Mouse (Mus musculus) megakaryocyte, embryonic 14.5 days (primary cell): ENCODE measurements around the gene Baiap2. TPM values are rescaled to one million over a fixed set of nuclear protein-coding genes. Genes with fewer than 3 reads are reported as not detected.

ENCODE experiments used
- H3K27me3 ChIP-seq: replicated peaks from 2 replicates; pipeline ENCODE3; 2012; ENCODE audit warnings: inconsistent platforms
- H3K36me3 ChIP-seq: replicated peaks from 2 replicates; pipeline ENCODE3; 2012; ENCODE audit warnings: low read length, inconsistent platforms, mixed read lengths
- H3K4me1 ChIP-seq: 2 replicates; pipeline ENCODE4 v1.6.1; 2012; ENCODE audit warnings: inconsistent platforms
- H3K4me3 ChIP-seq: replicated peaks from 2 replicates; pipeline ENCODE3; 2012; ENCODE audit warnings: moderate library complexity, mild to moderate bottlenecking, inconsistent platforms
- H3K9me3 ChIP-seq: 2 replicates; pipeline ENCODE4 v1.6.1; 2012; ENCODE audit warnings: inconsistent platforms
- FLI1 ChIP-seq: IDR thresholded peaks from 2 replicates; pipeline ENCODE4 v1.6.1; 2012; ENCODE audit warnings: low read length, inconsistent platforms, mixed read lengths
- GATA1 ChIP-seq: IDR thresholded peaks from 3 replicates; pipeline ENCODE4 v1.6.1; 2012; ENCODE audit warnings: mixed read lengths, low read length, inconsistent platforms, borderline replicate concordance
- polyA plus RNA-seq: library from polyadenylated mRNA; stranded (reverse); fragments of >175 nt; gene quantifications from 2 replicates; pipeline ENCODE4 v1.2.3, GENCODE M21; 2012; ENCODE audit warnings: low replicate concordance; ENCODE audit not compliant: insufficient read depth

Gene Baiap2
- polyA plus RNA-seq, 1 experiment: 62.9 TPM

DNA sequence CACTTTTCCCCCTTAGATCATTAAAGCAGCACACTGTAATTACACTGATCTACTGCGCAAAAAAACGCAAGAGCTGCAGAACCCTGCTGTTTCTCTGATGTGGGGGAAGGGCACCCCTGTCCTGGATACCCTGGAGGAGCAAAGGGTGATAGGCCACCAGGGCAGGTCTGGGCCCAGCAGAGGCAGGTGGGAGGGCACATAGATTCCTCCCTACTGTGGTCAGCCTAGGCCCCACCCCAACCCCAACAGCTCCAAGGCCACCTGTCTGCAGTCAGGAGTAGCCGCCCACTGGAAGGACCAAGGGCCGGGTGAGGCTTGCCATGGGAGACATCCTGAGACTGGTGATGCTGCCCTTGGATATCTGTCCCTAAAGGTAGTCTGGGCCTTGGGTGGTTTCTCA is 102.8 kb downstream of the Baiap2 start:
- no peak for TF ChIP-seq FLI1
- TF ChIP-seq GATA1: no peak
- H3K9me3 ChIP-seq: no peaks in the 10 kb centered on the region

DNA sequence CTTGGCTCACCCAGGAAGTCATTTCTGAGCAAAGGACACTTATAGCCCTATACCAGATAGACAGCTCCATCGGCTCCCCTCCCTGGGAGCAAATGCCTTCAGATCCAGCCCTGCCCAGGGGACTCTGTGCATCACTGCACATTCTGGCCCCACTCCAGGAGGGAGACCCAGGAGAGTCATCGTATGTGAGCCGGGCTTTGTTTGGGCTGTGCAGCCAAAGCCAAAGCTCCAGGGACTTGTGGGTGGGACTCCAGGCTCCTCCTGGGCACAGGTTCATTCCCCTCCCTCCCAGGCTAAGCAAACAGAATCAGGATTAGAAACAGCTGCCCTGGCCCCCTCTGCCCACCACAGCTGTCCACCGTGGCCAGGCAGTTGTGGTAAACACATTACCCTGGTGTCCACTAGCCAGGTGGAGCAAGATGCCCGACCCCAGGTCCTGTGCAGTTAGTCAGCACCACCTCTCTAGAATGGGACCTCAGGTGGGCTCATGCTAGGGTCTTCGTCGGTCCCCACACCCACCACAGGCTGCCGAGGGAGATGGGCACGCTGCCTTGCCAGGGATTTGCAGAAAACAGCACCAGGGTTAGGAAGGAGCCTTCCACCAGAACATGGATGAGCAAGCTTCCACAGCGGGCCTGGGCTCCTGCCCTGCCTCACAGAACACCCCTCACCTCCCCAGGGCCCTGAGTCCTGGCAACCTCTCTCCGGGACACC is 103.4 kb downstream of the Baiap2 start:
- peaks cover 68% of the 10 kb centered on the region for H3K4me1 ChIP-seq
- no peak for TF ChIP-seq FLI1
- TF ChIP-seq GATA1: no peak
- H3K4me3 ChIP-seq: no peak overlapping the region
- H3K9me3 ChIP-seq: no peaks in the 10 kb centered on the region
- H3K27me3 ChIP-seq: peaks cover 68% of the 10 kb centered on the region
- H3K36me3 ChIP-seq: no peaks in the 10 kb centered on the region

More for the DNA sequence above, 102.8 kb downstream of the Baiap2 start:
- peaks cover 72% of the 10 kb centered on the region for H3K4me1 ChIP-seq
- no peak overlapping the region for H3K4me3 ChIP-seq
- no peaks in the 10 kb centered on the region for H3K36me3 ChIP-seq
- H3K27me3 ChIP-seq: peaks cover 62% of the 10 kb centered on the region

DNA sequence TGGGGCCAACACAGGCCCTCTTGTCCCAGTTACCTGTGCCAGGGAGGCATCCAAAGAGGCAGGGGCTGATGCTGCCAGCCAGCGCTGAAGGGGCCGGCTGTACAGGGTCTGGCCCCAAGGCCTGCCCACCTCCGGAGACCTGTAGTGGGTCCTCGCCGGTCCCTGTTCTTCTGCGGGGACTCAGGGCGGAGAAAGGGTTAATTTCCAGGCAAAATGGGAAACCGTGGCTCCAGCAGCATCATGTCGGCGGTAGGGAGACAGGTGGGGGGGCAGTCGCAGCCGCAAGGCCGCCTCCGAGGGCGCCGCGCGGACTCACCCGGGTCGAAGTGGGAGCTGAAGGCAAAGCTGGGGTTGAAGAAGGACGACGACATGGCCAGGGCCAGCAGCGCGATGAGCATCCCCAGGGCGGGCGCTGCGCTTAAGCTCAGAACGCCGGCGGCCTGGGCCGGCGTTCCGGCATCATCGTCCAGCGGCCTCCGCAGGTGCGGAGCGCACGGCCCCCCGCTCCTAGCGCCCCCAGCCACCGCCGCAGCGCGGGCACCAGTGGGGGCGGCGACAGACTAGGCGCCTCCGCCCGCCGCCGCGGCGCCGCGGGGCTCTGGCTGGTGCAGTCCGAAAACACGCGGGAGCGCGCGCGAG is 104.1 kb downstream of the Baiap2 start, which contains the start of gene Aatk:
Aatk (minus strand) TSS at position 615 of the 639 bp plus-strand sequence.
- Histone ChIP-seq H3K27me3 (peaks cover 75% of the 10 kb centered on the region), H3K4me1 (peaks cover 68% of the 10 kb centered on the region), H3K4me3 (peak within 1 kb of the TSS; percentile 85), H3K36me3 (no peaks in the 10 kb centered on the region), H3K9me3 (no peaks in the 10 kb centered on the region)
- TF ChIP-seq FLI1: no peak
- no peak for TF ChIP-seq GATA1

DNA sequence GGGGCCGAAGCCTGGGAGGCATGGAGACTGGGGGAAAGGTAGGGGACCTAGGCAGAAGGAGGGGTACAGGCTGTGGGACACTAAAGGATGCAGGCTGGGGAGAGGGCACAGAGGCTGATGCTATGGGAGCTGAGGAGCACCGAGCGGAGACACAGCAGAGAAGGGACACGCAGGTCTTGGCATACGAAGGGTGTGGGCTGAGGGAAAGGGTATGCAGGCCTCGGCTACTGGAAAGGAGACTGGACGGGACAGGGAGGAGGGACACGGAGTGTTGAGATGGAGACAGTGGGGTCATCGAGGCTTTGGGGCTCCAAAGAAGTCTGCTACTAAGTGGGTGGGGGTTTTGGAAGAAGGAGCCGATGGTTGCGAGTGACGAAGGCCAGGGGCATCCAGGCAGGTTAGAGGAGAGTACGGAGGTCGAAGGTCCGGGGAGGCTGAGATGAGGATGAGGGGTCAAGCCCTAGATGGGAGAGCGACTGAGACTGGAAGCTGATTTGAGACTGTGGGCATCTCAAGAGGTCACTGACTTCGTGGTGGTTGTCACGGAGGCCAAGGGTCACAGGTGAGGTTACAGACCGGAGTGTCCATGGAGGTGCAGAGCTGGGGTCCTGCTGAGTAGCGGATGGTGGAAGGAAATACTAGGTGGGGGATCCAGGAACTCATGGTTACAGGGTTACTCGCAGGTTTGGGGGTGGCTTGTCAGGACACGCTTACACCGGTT is 105.1 kb downstream of the Baiap2 start:
- Histone ChIP-seq H3K27me3 (peaks cover 83% of the 10 kb centered on the region), H3K4me1 (peaks cover 66% of the 10 kb centered on the region), H3K36me3 (no peaks in the 10 kb centered on the region), H3K9me3 (no peaks in the 10 kb centered on the region), H3K4me3 (peak overlapping the region; percentile 51)
- TF ChIP-seq GATA1 (no peak), FLI1 (no peak)

DNA sequence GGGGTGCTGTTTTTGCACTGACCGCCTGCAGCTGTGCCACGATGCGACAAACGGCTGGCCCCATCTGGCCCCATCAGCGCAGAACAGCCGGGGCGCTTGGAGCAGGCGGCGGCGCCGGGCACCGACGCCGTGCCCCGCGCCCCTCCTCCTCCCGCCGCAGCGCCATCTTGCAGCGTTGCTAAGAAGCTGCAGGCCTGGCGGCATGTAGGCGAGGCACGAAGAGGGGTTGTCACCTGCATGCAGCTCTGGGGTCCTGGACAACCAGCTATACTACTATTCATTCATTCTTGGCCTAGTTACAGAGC is 105.6 kb downstream of the Baiap2 start:
- Histone ChIP-seq H3K36me3 (no peaks in the 10 kb centered on the region), H3K4me1 (peaks cover 61% of the 10 kb centered on the region), H3K4me3 (no peak overlapping the region), H3K27me3 (peaks cover 88% of the 10 kb centered on the region), H3K9me3 (no peaks in the 10 kb centered on the region)
- TF ChIP-seq GATA1: no peak
- no peak for TF ChIP-seq FLI1

DNA sequence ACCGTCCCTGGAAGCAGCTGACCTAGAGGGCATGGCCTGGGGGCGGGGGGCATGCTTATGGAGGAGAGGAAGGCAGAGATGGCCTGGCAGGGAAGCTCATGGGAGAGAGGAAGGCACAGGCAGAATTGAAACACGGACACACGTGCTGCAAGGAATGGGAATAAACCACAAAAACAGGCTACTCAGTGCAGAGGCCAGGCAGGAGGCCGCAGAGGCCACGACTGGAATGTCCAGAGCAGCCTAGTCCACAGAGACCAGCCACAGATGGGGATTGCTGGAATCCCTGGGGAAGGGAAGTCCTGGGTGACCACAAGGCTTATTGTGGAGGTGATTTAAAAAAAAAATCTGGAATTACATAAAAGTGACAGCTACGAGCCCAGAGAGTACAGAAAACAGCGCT is 106.5 kb downstream of the Baiap2 start:
- no peak for TF ChIP-seq FLI1
- peaks cover 53% of the 10 kb centered on the region for H3K4me1 ChIP-seq
- peaks cover 84% of the 10 kb centered on the region for H3K27me3 ChIP-seq
- no peaks in the 10 kb centered on the region for H3K9me3 ChIP-seq
- no peaks in the 10 kb centered on the region for H3K36me3 ChIP-seq
- H3K4me3 ChIP-seq: no peak overlapping the region

DNA sequence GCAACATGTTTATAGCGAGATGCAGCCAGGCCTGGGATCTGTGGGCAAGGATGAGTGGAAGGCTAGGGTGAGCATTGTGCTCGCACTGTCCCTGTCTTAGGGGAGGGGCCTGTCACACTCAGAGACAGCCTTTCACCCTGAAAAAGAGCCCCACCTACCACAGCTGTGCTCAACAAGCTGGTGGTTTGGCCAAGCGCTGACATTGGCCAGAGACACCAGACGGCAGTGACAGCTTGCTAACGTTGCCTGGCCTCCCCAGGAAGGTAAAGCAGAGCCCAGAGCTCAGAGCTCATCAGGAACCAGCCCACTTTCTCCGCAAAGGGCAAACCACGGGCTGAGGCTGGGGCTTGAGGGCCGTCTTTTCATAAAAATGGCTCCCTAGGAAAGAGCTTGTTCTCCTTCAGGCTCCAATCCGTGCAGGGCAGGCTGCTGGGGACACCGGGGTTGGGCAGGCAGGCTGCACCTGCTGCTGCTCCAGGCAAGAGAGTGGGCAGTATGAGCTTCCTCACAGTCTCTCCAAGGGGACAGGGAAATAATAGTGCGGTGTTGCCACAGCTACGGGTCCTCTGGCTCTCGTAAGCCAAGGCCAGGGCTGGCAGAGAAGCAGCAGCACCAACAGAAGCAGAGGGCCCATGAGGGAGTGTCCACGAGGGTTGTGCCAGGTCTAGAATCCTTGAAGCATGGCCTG is 108.7 kb downstream of the Baiap2 start:
- peaks cover 57% of the 10 kb centered on the region for H3K4me1 ChIP-seq
- H3K27me3 ChIP-seq: peaks cover 71% of the 10 kb centered on the region
- no peak for TF ChIP-seq FLI1
- no peak for TF ChIP-seq GATA1
- no peaks in the 10 kb centered on the region for H3K36me3 ChIP-seq
- no peak overlapping the region for H3K4me3 ChIP-seq
- H3K9me3 ChIP-seq: no peaks in the 10 kb centered on the region

DNA sequence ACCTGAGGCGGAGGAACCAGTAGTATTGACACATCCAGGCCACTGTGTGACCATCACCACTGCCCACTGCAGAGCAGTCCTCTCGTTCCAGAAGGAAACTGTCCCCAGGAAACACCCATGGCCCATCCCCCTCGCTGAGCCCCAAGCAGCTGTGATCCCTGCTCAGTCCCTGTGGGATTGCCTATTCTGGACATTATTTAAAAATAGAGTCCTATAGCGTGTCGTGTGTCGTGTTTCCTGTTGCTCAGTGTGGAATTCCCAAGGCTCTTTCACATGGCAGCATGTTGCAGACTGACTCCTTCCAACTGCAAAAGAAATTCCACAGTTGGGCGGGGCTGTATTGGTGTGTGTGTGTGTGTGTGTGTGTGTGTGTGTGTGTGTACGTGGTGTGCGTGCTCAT is 109.7 kb downstream of the Baiap2 start:
- H3K4me1 ChIP-seq: peaks cover 56% of the 10 kb centered on the region
- no peaks in the 10 kb centered on the region for H3K9me3 ChIP-seq
- H3K27me3 ChIP-seq: peaks cover 69% of the 10 kb centered on the region
- TF ChIP-seq GATA1 (no peak), FLI1 (no peak)
- no peaks in the 10 kb centered on the region for H3K36me3 ChIP-seq
- H3K4me3 ChIP-seq: no peak overlapping the region

DNA sequence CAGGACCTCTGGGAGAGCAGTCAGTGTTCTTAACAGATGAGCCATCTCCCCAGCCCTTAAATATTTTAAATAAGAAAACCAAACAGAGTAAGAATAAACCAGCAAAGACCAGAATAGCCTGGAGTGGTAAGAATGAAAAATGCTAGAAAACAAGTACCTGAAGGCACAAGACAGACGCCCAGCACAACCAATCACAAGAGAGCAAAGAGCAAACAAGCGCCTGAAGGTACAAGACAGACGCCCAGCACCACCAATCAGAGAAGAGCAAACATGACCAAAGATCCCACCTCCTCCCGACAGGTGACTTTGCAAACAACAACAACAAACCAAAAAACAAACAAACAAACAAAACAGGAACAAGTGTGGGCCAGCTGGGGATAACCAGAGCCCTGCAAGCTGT is 111.3 kb downstream of the Baiap2 start:
- H3K4me3 ChIP-seq: no peak overlapping the region
- no peaks in the 10 kb centered on the region for H3K36me3 ChIP-seq
- H3K27me3 ChIP-seq: peaks cover 64% of the 10 kb centered on the region
- peaks cover 51% of the 10 kb centered on the region for H3K4me1 ChIP-seq
- H3K9me3 ChIP-seq: no peaks in the 10 kb centered on the region
- TF ChIP-seq FLI1: no peak
- no peak for TF ChIP-seq GATA1
